Mouse (Mus musculus): ENCODE measurements around the gene Gm49369. TPM values are rescaled to one million over a fixed set of nuclear protein-coding genes. Genes with fewer than 3 reads are reported as not detected.

Gm49369 gene
- total RNA-seq, 2 experiments from 2014 or later = 2.1 to 7.1 TPM

DNA sequence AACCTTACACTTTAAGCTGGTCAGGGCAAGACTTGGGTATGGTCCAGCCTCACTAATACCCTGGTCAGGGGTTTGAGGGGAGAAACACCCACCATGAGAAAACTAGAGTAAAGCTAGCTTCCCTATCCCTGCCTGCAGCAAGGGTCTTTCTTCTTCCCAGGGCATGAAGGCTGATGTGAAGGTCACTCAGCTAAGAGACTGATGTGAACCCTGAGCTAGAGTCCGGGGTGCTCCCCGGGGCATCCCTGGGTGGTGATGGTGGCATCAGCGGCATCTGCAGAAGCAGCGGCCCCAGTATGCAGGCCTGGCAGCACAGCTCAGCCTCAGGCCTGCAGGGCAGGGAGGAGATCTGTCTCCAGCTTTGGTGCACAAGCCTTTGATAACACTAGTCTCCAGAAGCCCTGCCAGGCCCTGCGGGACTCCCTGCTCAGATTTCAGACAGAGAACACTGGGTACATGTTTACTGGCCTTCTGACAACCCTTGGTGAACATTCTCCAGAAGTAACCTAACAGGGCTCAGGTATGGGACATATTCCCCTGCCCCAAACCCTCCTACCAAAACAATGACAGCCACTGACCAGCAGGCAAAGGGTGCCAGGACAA is 8.0 kb downstream of the Gm49369 start:
- intact Hi-C loops (cut with DNase I) = no loop called here
- DNase-seq (ENCODE audit: low spot score in 2 of 2) = peak in 1 of 2 experiments; percentile 18

GRCm38 (mm10) chr7:142373641-142374412 is 8.6 kb downstream of the Gm49369 start, which contains the start of gene Ifitm10:
Gene Ifitm10 (minus strand): TSS chr7:142373753.
- intact Hi-C loops (cut with DNase I) = no loop called here

GRCm38 (mm10) chr7:142373039-142373438 is 9.4 kb downstream of the Gm49369 start:
- intact Hi-C loops (cut with DNase I) = no loop called here
- DNase-seq (ENCODE audit: low spot score in 2 of 2) = no peak

More at GRCm38 (mm10) chr7:142373641-142374412, 8.6 kb downstream of the Gm49369 start, which contains the start of gene Ifitm10:
- peak; percentile 26 to 42 for DNase-seq (ENCODE audit: low spot score in 2 of 2)

DNA sequence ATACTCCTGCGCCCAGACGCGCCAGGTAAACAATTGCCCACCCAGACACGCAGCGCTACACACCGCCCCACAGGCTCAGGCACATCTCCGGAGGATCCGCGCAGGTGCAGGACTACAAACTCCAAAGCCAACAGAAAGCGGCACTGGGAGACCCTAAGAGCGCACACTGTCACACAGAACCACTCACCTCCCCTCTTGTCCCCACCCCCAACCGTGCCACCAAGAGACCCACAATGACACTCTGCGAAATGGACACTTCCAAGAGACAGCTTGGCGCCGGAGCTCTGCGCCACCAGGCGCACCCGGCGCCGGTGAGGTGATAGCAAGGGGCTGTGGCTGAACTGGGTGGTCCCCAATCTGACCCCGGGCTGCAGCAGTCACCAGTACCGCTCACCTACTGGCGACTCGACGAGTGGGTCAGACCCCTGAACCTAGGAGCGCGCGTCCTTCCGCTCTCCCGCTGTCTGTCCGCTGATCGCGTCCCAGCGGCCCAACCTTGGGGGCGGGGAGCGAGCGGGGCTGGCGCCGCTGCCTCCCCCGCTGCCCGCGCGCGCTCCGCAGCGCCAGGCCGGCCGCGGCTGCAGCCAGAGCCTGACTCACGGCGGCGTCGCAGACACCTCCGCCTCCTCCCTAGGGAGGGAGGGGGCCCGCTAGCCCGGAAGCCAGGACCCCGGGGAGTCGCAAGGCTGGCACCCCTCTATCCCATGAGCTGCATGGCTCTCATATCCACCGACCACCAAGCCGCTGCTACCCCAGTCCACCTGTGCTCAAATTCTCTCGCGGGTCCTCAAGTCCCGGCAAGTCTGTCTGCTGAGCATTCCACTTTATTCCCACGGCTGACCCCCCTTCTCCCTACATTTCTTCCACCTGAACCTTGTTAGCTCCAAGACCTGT is 10.5 kb downstream of the Gm49369 start:
- DNase-seq (ENCODE audit: low spot score in 2 of 2) = peak in 1 of 2 experiments; percentile 16
- intact Hi-C loops (cut with DNase I) = no loop called here

GRCm38 (mm10) chr7:142371398-142371767 is 11.1 kb downstream of the Gm49369 start:
- peak; percentile 56 to 89 for DNase-seq (ENCODE audit: low spot score in 2 of 2)
- intact Hi-C loops (cut with DNase I) = no loop called here

- intact Hi-C loops (cut with DNase I) = no loop called here
- no peak for DNase-seq (ENCODE audit: low spot score in 2 of 2)
These were observed 11.5 kb downstream of the Gm49369 start for GRCm38 (mm10) chr7:142370937-142371336.

- DNase-seq (ENCODE audit: low spot score in 2 of 2) = no peak
- intact Hi-C loops (cut with DNase I) = no loop called here
These were observed 12.6 kb downstream of the Gm49369 start for GRCm38 (mm10) chr7:142369820-142370219.

- DNase-seq (ENCODE audit: low spot score in 2 of 2) = peak; percentile 30 to 39
- intact Hi-C loops (cut with DNase I) = no loop called here
These were observed 13.6 kb downstream of the Gm49369 start for GRCm38 (mm10) chr7:142368856-142369255.

DNA sequence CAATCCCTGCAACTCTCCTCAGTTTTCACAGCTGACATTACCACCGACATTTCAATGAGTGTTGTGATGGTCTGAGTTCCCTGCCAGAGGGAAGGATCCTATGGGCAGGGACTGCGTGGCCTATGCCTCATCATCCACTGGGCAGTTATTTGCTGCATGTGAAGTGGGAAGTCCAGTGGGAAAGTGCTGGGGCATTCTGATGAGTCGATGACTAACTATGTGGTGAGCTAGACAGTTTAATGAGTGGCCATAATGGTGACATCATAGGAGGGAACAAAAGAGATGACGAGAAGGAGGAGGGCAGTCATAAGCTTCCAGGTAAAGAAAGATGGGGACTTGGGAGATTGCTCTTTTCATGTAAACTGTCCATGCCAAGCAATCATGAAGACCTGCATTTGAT is 19.4 kb downstream of the Gm49369 start:
- no peak for DNase-seq (ENCODE audit: low spot score in 2 of 2)
- intact Hi-C loops (cut with DNase I) = no loop called here

DNA sequence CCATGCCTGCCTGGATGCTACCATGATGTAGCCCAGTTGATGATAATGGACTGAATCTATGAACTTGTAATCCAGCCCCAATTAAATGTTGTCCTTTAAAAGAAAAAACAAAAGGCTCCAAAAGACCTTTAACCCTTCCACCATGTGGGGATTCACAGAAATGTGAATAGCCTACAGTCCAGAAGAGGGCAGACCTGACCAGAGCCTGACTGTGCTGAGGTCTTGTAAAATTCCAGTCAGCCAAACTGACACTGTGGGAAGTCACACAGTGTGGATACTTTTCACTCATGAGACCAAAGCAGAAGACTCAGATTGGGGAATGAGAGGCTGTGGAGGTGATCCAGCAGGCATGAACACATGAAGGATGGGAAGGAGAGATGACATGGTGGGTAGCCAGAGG is 21.7 kb downstream of the Gm49369 start:
- intact Hi-C loops (cut with DNase I) = no loop called here
- DNase-seq (ENCODE audit: low spot score in 2 of 2) = no peak

DNA sequence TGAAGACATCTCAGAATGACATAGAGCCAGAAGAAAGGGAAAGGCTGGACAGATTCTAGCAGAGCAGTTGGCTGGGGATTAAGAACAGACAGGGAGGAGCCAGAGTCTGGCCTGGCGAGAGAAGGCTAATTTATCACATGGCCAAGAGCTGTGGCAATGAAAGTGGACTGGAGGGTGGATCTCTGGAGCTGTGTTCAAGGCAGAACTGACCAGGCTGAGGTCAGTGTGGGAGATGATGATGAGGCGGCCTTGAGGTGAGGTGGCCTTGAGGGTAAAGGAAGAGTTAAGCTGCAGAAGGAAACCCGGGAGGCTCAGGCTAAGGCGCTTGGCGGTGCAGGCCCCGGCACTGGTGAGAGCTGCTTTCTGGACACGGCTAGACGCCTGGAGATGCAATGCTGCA is 23.3 kb downstream of the Gm49369 start:
- intact Hi-C loops (cut with DNase I) = no loop called here
- no peak for DNase-seq (ENCODE audit: low spot score in 2 of 2)

GRCm38 (mm10) chr7:142357566-142357965 is 24.9 kb downstream of the Gm49369 start:
- intact Hi-C loops (cut with DNase I) = no loop called here
- no peak for DNase-seq (ENCODE audit: low spot score in 2 of 2)

- intact Hi-C loops (cut with DNase I) = no loop called here
- no peak for DNase-seq (ENCODE audit: low spot score in 2 of 2)
These were observed 27.7 kb downstream of the Gm49369 start for GRCm38 (mm10) chr7:142354661-142355233.

GRCm38 (mm10) chr7:142353854-142354253 is 28.6 kb downstream of the Gm49369 start:
- intact Hi-C loops (cut with DNase I) = no loop called here

DNA sequence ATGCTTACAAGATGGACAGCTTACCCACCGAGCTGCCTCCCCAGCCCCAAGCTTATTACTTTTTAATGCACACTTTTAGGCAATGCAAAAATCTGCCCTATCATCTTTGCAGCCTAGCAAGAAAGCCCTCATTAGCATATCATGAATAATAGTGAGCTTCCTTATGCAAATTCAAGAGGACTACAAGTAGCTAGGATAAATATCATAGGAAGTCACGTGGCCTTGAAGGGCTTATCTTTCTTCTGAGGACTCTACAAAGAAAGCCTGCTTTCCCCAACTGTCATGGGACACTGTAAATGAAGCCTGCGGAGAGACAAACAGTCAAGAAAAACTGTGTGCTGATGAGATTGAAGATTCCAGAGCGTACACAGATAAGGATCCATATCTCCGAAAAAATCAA is 30.9 kb downstream of the Gm49369 start:
- intact Hi-C loops (cut with DNase I) = no loop called here

More at GRCm38 (mm10) chr7:142353854-142354253, 28.6 kb downstream of the Gm49369 start:
- DNase-seq (ENCODE audit: low spot score in 2 of 2) = no peak

DNA sequence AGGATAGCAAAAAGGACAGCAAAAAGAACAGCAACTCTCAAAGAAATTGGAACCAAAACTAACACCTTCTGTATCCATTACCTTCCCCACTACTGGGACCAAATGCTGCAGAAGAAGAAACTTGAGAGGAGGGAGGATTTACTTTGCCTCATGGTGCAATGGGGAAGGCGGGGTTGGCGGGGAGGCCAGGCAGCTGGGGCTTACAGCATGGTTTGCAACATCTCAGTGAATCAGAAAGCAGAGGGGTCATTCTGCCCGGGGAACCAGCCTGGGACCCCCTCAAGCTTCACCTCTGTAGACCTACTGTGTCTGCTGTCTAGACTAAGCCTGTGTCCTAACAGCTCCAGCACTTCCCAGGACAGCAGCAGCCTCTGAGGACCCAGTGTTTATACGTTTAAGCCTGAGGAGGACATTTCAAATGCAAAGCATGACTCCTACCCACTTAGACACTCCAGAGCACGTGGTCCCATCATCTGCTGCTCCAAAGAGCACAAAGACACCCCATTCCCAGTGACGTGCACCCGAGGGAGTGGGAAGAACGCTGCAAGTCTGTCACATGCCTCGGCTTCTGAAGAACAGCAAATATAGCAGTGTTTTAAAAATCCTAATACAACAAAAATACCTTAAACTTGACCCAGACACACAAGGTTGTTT is 33.0 kb downstream of the Gm49369 start:
- intact Hi-C loops (cut with DNase I) = no loop called here
- peak; percentile 68 to 83 for DNase-seq (ENCODE audit: low spot score in 2 of 2)

More for the DNA sequence above, 30.9 kb downstream of the Gm49369 start:
- no peak for DNase-seq (ENCODE audit: low spot score in 2 of 2)

- intact Hi-C loops (cut with DNase I) = no loop called here
- DNase-seq (ENCODE audit: low spot score in 2 of 2) = no peak
These were observed 34.9 kb downstream of the Gm49369 start for GRCm38 (mm10) chr7:142347542-142347941.

DNA sequence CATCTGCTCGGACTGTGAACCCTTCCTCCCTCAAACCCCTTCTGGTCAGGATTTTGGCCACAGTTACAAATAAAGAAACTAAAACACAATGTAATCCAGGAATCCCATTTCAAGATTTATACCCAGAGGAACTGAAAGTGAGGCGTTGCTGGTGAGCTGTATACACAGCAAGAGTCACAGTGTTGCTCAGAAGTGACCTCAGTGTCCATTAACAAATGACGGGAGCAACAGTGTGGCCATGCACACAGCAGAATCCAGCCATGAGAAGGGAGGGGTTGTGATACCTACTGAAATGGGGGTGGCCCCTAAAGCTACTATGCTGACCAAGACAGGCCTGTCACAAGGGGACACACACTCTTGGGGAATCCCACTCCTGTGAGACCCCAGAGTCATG is 40.2 kb downstream of the Gm49369 start:
- intact Hi-C loops (cut with DNase I) = no loop called here
- DNase-seq (ENCODE audit: low spot score in 2 of 2) = no peak
